Mouse (Mus musculus): ENCODE measurements around the gene 4632433K11Rik.
"Not testable (repeated sequence)": the region's sequence is repeated elsewhere in the genome, so short reads cannot be mapped to it uniquely, and the experiment has no call there.

Gene 4632433K11Rik

GRCm38 (mm10) chr7:5033818-5034217 is at the start of gene 4632433K11Rik:
TSS of gene 4632433K11Rik (plus strand) at chr7:5034118.
- no peak for DNase-seq (ENCODE audit: low spot score)

GRCm38 (mm10) chr7:4988250-4988649 is 45.7 kb upstream of the 4632433K11Rik start:
- DNase-seq (ENCODE audit: low spot score) = no peak

GRCm38 (mm10) chr7:4993347-4993998 is 40.4 kb upstream of the 4632433K11Rik start:
- no peak for DNase-seq (ENCODE audit: low spot score)

GRCm38 (mm10) chr7:4993999-4994788 is 39.7 kb upstream of the 4632433K11Rik start:
- DNase-seq (ENCODE audit: low spot score) = no peak

- no peak for DNase-seq (ENCODE audit: low spot score)
These were observed 38.5 kb upstream of the 4632433K11Rik start for GRCm38 (mm10) chr7:4995268-4996002.

- DNase-seq (ENCODE audit: low spot score) = peak; percentile 94
These were observed 37.7 kb upstream of the 4632433K11Rik start, which contains the start of gene Zfp579 for GRCm38 (mm10) chr7:4996003-4996895. TSS of gene Zfp579 (minus strand) at chr7:4996158.

- no peak for DNase-seq (ENCODE audit: low spot score)
These were observed 37.0 kb upstream of the 4632433K11Rik start for GRCm38 (mm10) chr7:4996934-4997333.

- no peak for DNase-seq (ENCODE audit: low spot score)
These were observed 34.0 kb upstream of the 4632433K11Rik start for GRCm38 (mm10) chr7:4999876-5000275.

GRCm38 (mm10) chr7:5002876-5003275 is 31.0 kb upstream of the 4632433K11Rik start:
- not testable (repeated sequence) for DNase-seq (ENCODE audit: low spot score)

- DNase-seq (ENCODE audit: low spot score) = no peak
These were observed 25.7 kb upstream of the 4632433K11Rik start for GRCm38 (mm10) chr7:5008229-5008628.

- no peak for DNase-seq (ENCODE audit: low spot score)
These were observed 21.0 kb upstream of the 4632433K11Rik start for GRCm38 (mm10) chr7:5012681-5013513.

GRCm38 (mm10) chr7:5014251-5015117 is 19.4 kb upstream of the 4632433K11Rik start, which contains the start of the genes Zfp524 and Fiz1:
TSS of gene Zfp524 (plus strand) at chr7:5014415.
TSS of gene Fiz1 (minus strand) at chr7:5014697.
- peak; percentile 99 for DNase-seq (ENCODE audit: low spot score)

- DNase-seq (ENCODE audit: low spot score) = peak; percentile 94
These were observed 18.6 kb upstream of the 4632433K11Rik start, which contains the start of gene Gm44973 for GRCm38 (mm10) chr7:5015118-5016001. TSS of gene Gm44973 (plus strand) at chr7:5015496.

GRCm38 (mm10) chr7:5016057-5016456 is 17.9 kb upstream of the 4632433K11Rik start:
- peak; percentile 19 for DNase-seq (ENCODE audit: low spot score)

- DNase-seq (ENCODE audit: low spot score) = no peak
These were observed 17.0 kb upstream of the 4632433K11Rik start for GRCm38 (mm10) chr7:5016920-5017319.

GRCm38 (mm10) chr7:5017352-5017751 is 16.6 kb upstream of the 4632433K11Rik start:
- no peak for DNase-seq (ENCODE audit: low spot score)

GRCm38 (mm10) chr7:5017931-5018330 is 16.0 kb upstream of the 4632433K11Rik start:
- DNase-seq (ENCODE audit: low spot score) = no peak

GRCm38 (mm10) chr7:5019576-5019975 is 14.3 kb upstream of the 4632433K11Rik start:
- DNase-seq (ENCODE audit: low spot score) = not testable (repeated sequence)

Measured in embryo, embryonic 10.5 days (tissue).